Mouse (Mus musculus): ENCODE results near the gene Hyal5. TPM values are rescaled to one million over a fixed set of nuclear protein-coding genes. Genes with fewer than 3 reads are reported as not detected.

Gene Hyal5
- polyA plus RNA-seq (2012; rRNA removed) = not detected in 2 replicates

- no peak for DNase-seq (ENCODE audit: low read depth)
- TF ChIP-seq POLR2A (IDR thresholded peaks at IDR 0.05; ENCODE audit: borderline replicate concordance, extremely low read depth, insufficient read depth, insufficient read length, poor library complexity, severe bottlenecking) (no peak), CTCF (IDR thresholded peaks at IDR 0.05; ENCODE audit: borderline replicate concordance, extremely low read depth, insufficient read depth, insufficient read length) (no peak)
These were observed at the start of gene Hyal5 for GRCm38 (mm10) chr6:24857697-24858096. Gene Hyal5, plus strand, starts transcription at chr6:24857997.

- DNase-seq (ENCODE audit: low read depth) = peak; percentile 1
- TF ChIP-seq CTCF (IDR thresholded peaks at IDR 0.05; ENCODE audit: borderline replicate concordance, extremely low read depth, insufficient read depth, insufficient read length) = peak; percentile 5; the same call in 1 of the 2 replicates
- no peak for TF ChIP-seq POLR2A (IDR thresholded peaks at IDR 0.05; ENCODE audit: borderline replicate concordance, extremely low read depth, insufficient read depth, insufficient read length, poor library complexity, severe bottlenecking)
These were observed 35.7 kb upstream of the Hyal5 start for GRCm38 (mm10) chr6:24822070-24822469.

- DNase-seq (ENCODE audit: low read depth) = peak; percentile 19
- TF ChIP-seq CTCF (IDR thresholded peaks at IDR 0.05; ENCODE audit: borderline replicate concordance, extremely low read depth, insufficient read depth, insufficient read length) (no peak), POLR2A (IDR thresholded peaks at IDR 0.05; ENCODE audit: borderline replicate concordance, extremely low read depth, insufficient read depth, insufficient read length, poor library complexity, severe bottlenecking) (no peak)
These were observed 2.5 kb downstream of the Hyal5 start for GRCm38 (mm10) chr6:24860320-24860719.

GRCm38 (mm10) chr6:24863649-24864048 is 5.9 kb downstream of the Hyal5 start:
- no peak for DNase-seq (ENCODE audit: low read depth)
- no peak for TF ChIP-seq CTCF (IDR thresholded peaks at IDR 0.05; ENCODE audit: borderline replicate concordance, extremely low read depth, insufficient read depth, insufficient read length)
- no peak for TF ChIP-seq POLR2A (IDR thresholded peaks at IDR 0.05; ENCODE audit: borderline replicate concordance, extremely low read depth, insufficient read depth, insufficient read length, poor library complexity, severe bottlenecking)

- peak; percentile 43; the same call in 1 of the 2 replicates for TF ChIP-seq CTCF (IDR thresholded peaks at IDR 0.05; ENCODE audit: borderline replicate concordance, extremely low read depth, insufficient read depth, insufficient read length)
- no peak for TF ChIP-seq POLR2A (IDR thresholded peaks at IDR 0.05; ENCODE audit: borderline replicate concordance, extremely low read depth, insufficient read depth, insufficient read length, poor library complexity, severe bottlenecking)
- DNase-seq (ENCODE audit: low read depth) = peak; percentile 43
These were observed 36.5 kb downstream of the Hyal5 start for GRCm38 (mm10) chr6:24894146-24894873.

- TF ChIP-seq POLR2A (IDR thresholded peaks at IDR 0.05; ENCODE audit: borderline replicate concordance, extremely low read depth, insufficient read depth, insufficient read length, poor library complexity, severe bottlenecking) = no peak
- TF ChIP-seq CTCF (IDR thresholded peaks at IDR 0.05; ENCODE audit: borderline replicate concordance, extremely low read depth, insufficient read depth, insufficient read length) = no peak
These were observed 37.0 kb downstream of the Hyal5 start for GRCm38 (mm10) chr6:24894874-24895183.

GRCm38 (mm10) chr6:24905101-24905500 is 47.3 kb downstream of the Hyal5 start:
- DNase-seq (ENCODE audit: low read depth) = no peak

More at GRCm38 (mm10) chr6:24894874-24895183, 37.0 kb downstream of the Hyal5 start:
- DNase-seq (ENCODE audit: low read depth) = no peak

GRCm38 (mm10) chr6:24907824-24908223 is 50.0 kb downstream of the Hyal5 start:
- no peak for TF ChIP-seq POLR2A (IDR thresholded peaks at IDR 0.05; ENCODE audit: borderline replicate concordance, extremely low read depth, insufficient read depth, insufficient read length, poor library complexity, severe bottlenecking)
- TF ChIP-seq CTCF (IDR thresholded peaks at IDR 0.05; ENCODE audit: borderline replicate concordance, extremely low read depth, insufficient read depth, insufficient read length) = no peak
- no peak for DNase-seq (ENCODE audit: low read depth)

More at GRCm38 (mm10) chr6:24905101-24905500, 47.3 kb downstream of the Hyal5 start:
- no peak for TF ChIP-seq CTCF (IDR thresholded peaks at IDR 0.05; ENCODE audit: borderline replicate concordance, extremely low read depth, insufficient read depth, insufficient read length)
- TF ChIP-seq POLR2A (IDR thresholded peaks at IDR 0.05; ENCODE audit: borderline replicate concordance, extremely low read depth, insufficient read depth, insufficient read length, poor library complexity, severe bottlenecking) = no peak

- TF ChIP-seq POLR2A (IDR thresholded peaks at IDR 0.05; ENCODE audit: borderline replicate concordance, extremely low read depth, insufficient read depth, insufficient read length, poor library complexity, severe bottlenecking) = no peak
- no peak for TF ChIP-seq CTCF (IDR thresholded peaks at IDR 0.05; ENCODE audit: borderline replicate concordance, extremely low read depth, insufficient read depth, insufficient read length)
These were observed 52.4 kb downstream of the Hyal5 start for GRCm38 (mm10) chr6:24910016-24910727.

GRCm38 (mm10) chr6:24910728-24911105 is 52.9 kb downstream of the Hyal5 start:
- TF ChIP-seq POLR2A (IDR thresholded peaks at IDR 0.05; ENCODE audit: borderline replicate concordance, extremely low read depth, insufficient read depth, insufficient read length, poor library complexity, severe bottlenecking) = no peak
- TF ChIP-seq CTCF (IDR thresholded peaks at IDR 0.05; ENCODE audit: borderline replicate concordance, extremely low read depth, insufficient read depth, insufficient read length) = no peak
- DNase-seq (ENCODE audit: low read depth) = no peak

More at GRCm38 (mm10) chr6:24910016-24910727, 52.4 kb downstream of the Hyal5 start:
- DNase-seq (ENCODE audit: low read depth) = no peak

GRCm38 (mm10) chr6:24913591-24913990 is 55.8 kb downstream of the Hyal5 start:
- no peak for DNase-seq (ENCODE audit: low read depth)
- TF ChIP-seq CTCF (IDR thresholded peaks at IDR 0.05; ENCODE audit: borderline replicate concordance, extremely low read depth, insufficient read depth, insufficient read length) (no peak), POLR2A (IDR thresholded peaks at IDR 0.05; ENCODE audit: borderline replicate concordance, extremely low read depth, insufficient read depth, insufficient read length, poor library complexity, severe bottlenecking) (no peak)

Measured in brain, embryonic 14.5 days (tissue).